In the genomic region with DNA sequence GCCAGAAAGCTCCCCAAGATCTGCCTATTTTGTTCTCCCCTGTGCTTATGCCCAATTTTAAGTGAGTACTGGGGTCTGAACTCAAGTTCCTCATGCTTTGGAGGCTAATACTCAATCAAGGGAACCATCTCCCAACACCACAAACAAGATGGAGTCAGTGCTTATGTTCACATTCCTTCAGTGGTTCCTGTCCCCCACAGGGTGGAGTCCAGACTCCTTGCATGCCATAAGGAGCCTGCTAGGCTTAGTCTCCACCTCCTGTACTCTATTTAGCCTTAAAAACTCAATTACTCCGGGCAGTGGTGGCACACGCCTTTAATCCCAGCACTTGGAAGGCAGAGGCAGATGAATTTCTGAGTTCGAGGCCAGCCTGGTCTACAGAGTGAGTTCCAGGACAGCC, we compare ENCODE assay signal across 22 mouse cellular contexts. TPM values are rescaled to one million over a fixed set of nuclear protein-coding genes. Genes with fewer than 3 reads are reported as not detected.
DNase-seq lines count a peak whose midpoint lies in the region; ATAC-seq and TF ChIP-seq lines count a peak whose summit lies in the region.
"Had no signal": no experiment of that assay in that cellular context is flagged by ENCODE, and none has a peak within 500 bp of the region (broad histone marks: within the 10 kb centered on the region; RNA-seq: fewer than 3 reads in every experiment).

No protein-coding gene starts in this region.

- no peak for TF ChIP-seq EP300 in ES-Bruce4 (IDR thresholded peaks at IDR 0.05; ENCODE audit: insufficient read depth, low read depth, low read length)

- no peak for ATAC-seq in liver, embryonic 11.5 days (replicated peaks; ENCODE audit: low FRiP score)
- no peak for ATAC-seq in forebrain, embryonic 14.5 days
- ATAC-seq: activated CD4-positive, CD25-positive, alpha-beta regulatory T cell, adult 4 months; forebrain, embryonic 13.5 days; forebrain, embryonic 16.5 days; Patski had no signal

- peaks cover 2% of the 10 kb centered on the region for H3K4me1 ChIP-seq in ES-Bruce4 (ENCODE audit: control insufficient read depth, insufficient read depth, low read length)
- 0 out of 2 replicates have a peak, but pooled peaks cover 5% of the 10 kb centered on the region for H3K4me1 ChIP-seq in liver, embryonic 11.5 days (replicated peaks; ENCODE audit: control insufficient read depth, insufficient read depth, low read length)
- H3K4me1 ChIP-seq in forebrain, embryonic 14.5 days (ENCODE audit: control insufficient read depth, insufficient read depth, low read length) = peaks cover 13% of the 10 kb centered on the region

- no peaks in the 10 kb centered on the region for H3K9me3 ChIP-seq in ES-Bruce4 (replicated peaks; ENCODE audit: control insufficient read depth, insufficient read depth, low read length, poor library complexity, severe bottlenecking)
- no peaks in the 10 kb centered on the region for H3K9me3 ChIP-seq in liver, embryonic 11.5 days (ENCODE audit: control insufficient read depth, low read length)
- no peaks in the 10 kb centered on the region for H3K9me3 ChIP-seq in forebrain, embryonic 14.5 days (replicated peaks; ENCODE audit: control insufficient read depth, low read length)
- H3K9me3 ChIP-seq: embryonic facial prominence, embryonic 10.5 days; embryonic facial prominence, embryonic 12.5 days; forebrain, embryonic 13.5 days; G1E had no signal

- peak; percentile 73 for DNase-seq in ES-CJ7 (ENCODE audit: low read depth, low spot score)
- DNase-seq in R1 (ENCODE audit: low read depth, low spot score) = peak; percentile 85
- no peak for DNase-seq in spleen, adult 12 weeks (ENCODE audit: low spot score)
- no peak for DNase-seq in liver, embryonic 11.5 days (ENCODE audit: low spot score)
- DNase-seq in forebrain, embryonic 14.5 days (ENCODE audit: low spot score) = no peak
- DNase-seq: adrenal gland, adult 8-10 months; adrenal gland, postnatal 14 days; adrenal gland, postnatal 36 days; cerebellum, adult 11-12 months; cerebellum, adult 2 months; cerebellum, adult 9-10 months; cerebellum, postnatal 10 days; cerebellum, postnatal 25 days had no signal

- WGBS in liver, embryonic 11.5 days = 80% methylated on average over 3 of the region's 3 CpGs
- WGBS in forebrain, embryonic 14.5 days = 84% methylated on average over 3 of the region's 3 CpGs

- H3K36me3 ChIP-seq in ES-Bruce4 (ENCODE audit: control insufficient read depth, insufficient read depth, low read length, poor library complexity, severe bottlenecking) = peaks cover 6% of the 10 kb centered on the region; the same call in 1 of the 2 replicates
- H3K36me3 ChIP-seq in liver, embryonic 11.5 days (ENCODE audit: control insufficient read depth, insufficient read depth, low read length) = no peaks in the 10 kb centered on the region
- H3K36me3 ChIP-seq in forebrain, embryonic 14.5 days (ENCODE audit: control insufficient read depth, insufficient read depth, low read length) = no peaks in the 10 kb centered on the region
- H3K36me3 ChIP-seq: embryonic facial prominence, embryonic 10.5 days; embryonic facial prominence, embryonic 12.5 days; G1E had no signal

- no peak for TF ChIP-seq POLR2A in ES-Bruce4 (IDR thresholded peaks at IDR 0.05; ENCODE audit: insufficient read depth, low read length)

- no peak for TF ChIP-seq CTCF in ES-Bruce4 (IDR thresholded peaks at IDR 0.05; ENCODE audit: low read depth, low read length)

- H3K4me3 ChIP-seq in ES-Bruce4 (ENCODE audit: low read depth, low read length) = no peak overlapping the region
- no peak overlapping the region for H3K4me3 ChIP-seq in liver, embryonic 11.5 days (ENCODE audit: low read depth, low read length)
- no peak overlapping the region for H3K4me3 ChIP-seq in forebrain, embryonic 14.5 days (ENCODE audit: low read depth, low read length)
- H3K4me3 ChIP-seq: embryonic facial prominence, embryonic 10.5 days; embryonic facial prominence, embryonic 12.5 days; forebrain, embryonic 13.5 days had no signal

- no peak overlapping the region for H3K4me2 ChIP-seq in liver, embryonic 11.5 days
- no peak overlapping the region for H3K4me2 ChIP-seq in forebrain, embryonic 14.5 days (ENCODE audit: low read length)
- H3K4me2 ChIP-seq: embryonic facial prominence, embryonic 12.5 days; forebrain, embryonic 13.5 days had no signal

- peak overlapping the region; percentile 2; the same call in 1 of the 2 replicates for H3K27ac ChIP-seq in ES-Bruce4 (ENCODE audit: insufficient read depth, low read length)
- H3K27ac ChIP-seq in liver, embryonic 11.5 days (ENCODE audit: low read depth, low read length) = no peak overlapping the region
- no peak overlapping the region for H3K27ac ChIP-seq in forebrain, embryonic 14.5 days (ENCODE audit: low read depth, low read length)
- H3K27ac ChIP-seq: embryonic facial prominence, embryonic 10.5 days; embryonic facial prominence, embryonic 12.5 days; forebrain, embryonic 13.5 days had no signal

- H3K9ac ChIP-seq in ES-Bruce4 (ENCODE audit: low read depth, poor library complexity, severe bottlenecking) = no peak overlapping the region
- no peak overlapping the region for H3K9ac ChIP-seq in liver, embryonic 11.5 days (ENCODE audit: low read depth, low read length)
- no peak overlapping the region for H3K9ac ChIP-seq in forebrain, embryonic 14.5 days (ENCODE audit: low read length)
- H3K9ac ChIP-seq: embryonic facial prominence, embryonic 12.5 days; forebrain, embryonic 13.5 days had no signal

- H3K27me3 ChIP-seq in ES-Bruce4 (ENCODE audit: control insufficient read depth, insufficient read depth, low read length, poor library complexity, severe bottlenecking) = no peaks in the 10 kb centered on the region
- peaks cover 49% of the 10 kb centered on the region for H3K27me3 ChIP-seq in liver, embryonic 11.5 days (replicated peaks; ENCODE audit: control insufficient read depth, insufficient read depth, low read length)
- H3K27me3 ChIP-seq in forebrain, embryonic 14.5 days (replicated peaks; ENCODE audit: control insufficient read depth, insufficient read depth, low read length) = peaks cover 26% of the 10 kb centered on the region
- H3K27me3 ChIP-seq: Patski had no signal

RNA-seq across cellular contexts. Expression of gene Abr, which starts 2.8 kb away (rescaled TPM):
- polyA plus RNA-seq in ES-Bruce4 (2011; ENCODE audit: insufficient read depth, insufficient read length, low read depth, missing spikeins) = 28.1 and 30.6 TPM in 2 replicates
- 11.6 and 12.9 TPM in 2 replicates for polyA plus RNA-seq in liver, embryonic 11.5 days (2014; fragmentation: Nextera tagmentation; extraction: Ambion mirVana)
- 88.8 and 105 TPM in 2 replicates for polyA plus RNA-seq in forebrain, embryonic 14.5 days (2014; fragmentation: Nextera tagmentation; extraction: Ambion mirVana)
- polyA plus RNA-seq: G1E had no signal

RNA-seq across cellular contexts. Expression of gene Bhlha9, which starts 47.4 kb away (rescaled TPM):
- polyA plus RNA-seq in ES-Bruce4 (2011; ENCODE audit: insufficient read depth, insufficient read length, low read depth, missing spikeins) = not detected in 2 replicates
- polyA plus RNA-seq in liver, embryonic 11.5 days (2014; fragmentation: Nextera tagmentation; extraction: Ambion mirVana) = 0.37 TPM in 1 of 2 replicates, not detected in the other
- polyA plus RNA-seq in forebrain, embryonic 14.5 days (2014; fragmentation: Nextera tagmentation; extraction: Ambion mirVana) = 0.47 and 0.48 TPM in 2 replicates
- polyA plus RNA-seq: activated CD4-positive, CD25-positive, alpha-beta regulatory T cell, adult 4 months; embryonic facial prominence, embryonic 10.5 days; forebrain, embryonic 11.5 days; G1E had no signal

RNA-seq across cellular contexts. Expression of gene Trarg1, which starts 54.7 kb away (rescaled TPM):
- polyA plus RNA-seq in ES-Bruce4 (2011; ENCODE audit: insufficient read depth, insufficient read length, low read depth, missing spikeins) = not detected in 2 replicates
- 0.07 TPM in 1 of 2 replicates, not detected in the other for polyA plus RNA-seq in liver, embryonic 11.5 days (2014; fragmentation: Nextera tagmentation; extraction: Ambion mirVana)
- polyA plus RNA-seq in forebrain, embryonic 14.5 days (2014; fragmentation: Nextera tagmentation; extraction: Ambion mirVana) = 0.23 and 0.31 TPM in 2 replicates
- polyA plus RNA-seq: forebrain, embryonic 11.5 days; forebrain, embryonic 13.5 days; G1E had no signal

Comparison
In these comparisons a context has a peak if more than half of its experiments do, and no peak if none do; other contexts are left out.
1. DNase-seq: peak in ES-CJ7 (single experiment) and R1 (single experiment); none in spleen, adult 12 weeks (single experiment), liver, embryonic 11.5 days (single experiment) and forebrain, embryonic 14.5 days (single experiment).